Mouse (Mus musculus) lung, postnatal 0 days (tissue): ENCODE results near the gene Irf8. TPM values are rescaled to one million over a fixed set of nuclear protein-coding genes. Genes with fewer than 3 reads are reported as not detected.

Experiments
- ATAC-seq: fragments of 200-750 bp; cut with Nextera tagmentation; 2 replicates; pipeline ENCODE4 v1.8.0; 2017; ENCODE audit warnings: moderate library complexity
- DNase-seq: peaks from one replicate; pipeline ENCODE4 v3.0.0-alpha.2; 2016; ENCODE audit warnings: low spot score
- H3K27ac ChIP-seq: fragments of 300-500 bp; sonication (generic); 2 replicates; pipeline ENCODE4 v1.5.1; 2014; ENCODE audit warnings: antibody characterized with exemption, mild to moderate bottlenecking, low read length, mixed read lengths
- H3K27me3 ChIP-seq: fragments of 300-500 bp; sonication (generic); replicated peaks from 2 replicates; pipeline ENCODE4 v1.6.1; 2014; ENCODE audit warnings: low read length, mixed read lengths; ENCODE audit not compliant: insufficient read depth
- H3K36me3 ChIP-seq: fragments of 300-500 bp; sonication (generic); 2 replicates; pipeline ENCODE4 v1.6.1; 2014; ENCODE audit warnings: low read length, mixed read lengths; ENCODE audit not compliant: insufficient read depth
- H3K4me1 ChIP-seq: fragments of 300-500 bp; sonication (generic); 2 replicates; pipeline ENCODE4 v1.6.1; 2014; ENCODE audit warnings: antibody characterized with exemption, low read depth, low read length, mixed read lengths; ENCODE audit not compliant: insufficient read depth
- H3K4me2 ChIP-seq: fragments of 300-500 bp; sonication (generic); replicated peaks from 2 replicates; pipeline ENCODE4 v1.6.1; 2014; ENCODE audit warnings: low read depth, mild to moderate bottlenecking, low read length, moderate library complexity, mixed read lengths
- H3K4me3 ChIP-seq: fragments of 300-500 bp; sonication (generic); 2 replicates; pipeline ENCODE4 v1.5.1; 2014; ENCODE audit warnings: low read depth, low read length
- H3K9ac ChIP-seq: fragments of 300-500 bp; sonication (generic); replicated peaks from 2 replicates; pipeline ENCODE4 v1.6.1; 2014; ENCODE audit warnings: low read depth, mild to moderate bottlenecking
- H3K9me3 ChIP-seq: fragments of 300-500 bp; sonication (generic); 2 replicates; pipeline ENCODE4 v1.6.1; 2016; ENCODE audit warnings: low read length, mixed read lengths
- CTCF ChIP-seq: IDR thresholded peaks from 2 replicates; pipeline ENCODE4 v1.5.1; 2016; ENCODE audit warnings: antibody characterized with exemption, mild to moderate bottlenecking
- EP300 ChIP-seq: IDR thresholded peaks from 2 replicates; pipeline ENCODE4 v1.6.1; 2016; ENCODE audit warnings: antibody characterized with exemption, mild to moderate bottlenecking, control low read depth
- WGBS: fragments of 180-500 bp; shearing (Covaris S2); extraction: QIAGEN DNeasy Blood & Tissue Kit; methylation state at CpG from one replicate; pipeline ENCODE4 v1.1.7; 2014; 5-methylcytosine and 5-hydroxymethylcytosine counted together
- polyA plus RNA-seq: library from polyadenylated mRNA; unstranded; fragments of >200 nt; fragmentation: Nextera tagmentation; extraction: Ambion mirVana; gene quantifications from 2 replicates; pipeline ENCODE4 v1.2.1, GENCODE M21; 2015

Irf8 gene
- polyA plus RNA-seq, 1 experiment from 2014 or later: 36.4 TPM

GRCm38 (mm10) chr8:120777184-120777583 lies 41.0 kb downstream of the Irf8 start:
- H3K9me3 ChIP-seq: no peaks in the 10 kb centered on the region
- H3K27ac ChIP-seq: no peak overlapping the region
- no peak for TF ChIP-seq CTCF
- TF ChIP-seq EP300: no peak
- H3K4me1 ChIP-seq: no peaks in the 10 kb centered on the region
- no peak overlapping the region for H3K4me3 ChIP-seq
- no peaks in the 10 kb centered on the region for H3K27me3 ChIP-seq
- no peaks in the 10 kb centered on the region for H3K36me3 ChIP-seq
- no peak overlapping the region for H3K9ac ChIP-seq
- H3K4me2 ChIP-seq: no peak overlapping the region
- DNase-seq (no peak), ATAC-seq (no peak)
- WGBS: 77% methylated on average over 10 of the region's 10 CpGs

GRCm38 (mm10) chr8:120777732-120778131 lies 41.6 kb downstream of the Irf8 start:
- ATAC-seq (0 out of 2 replicates have a peak, but pooled peaks have one; percentile 14), DNase-seq (no peak)
- Histone ChIP-seq H3K4me2 (no peak overlapping the region), H3K9me3 (no peaks in the 10 kb centered on the region), H3K4me3 (no peak overlapping the region), H3K9ac (no peak overlapping the region), H3K27ac (no peak overlapping the region), H3K27me3 (no peaks in the 10 kb centered on the region), H3K36me3 (no peaks in the 10 kb centered on the region), H3K4me1 (no peaks in the 10 kb centered on the region)
- 30% methylated on average over 13 of the region's 13 CpGs for WGBS
- TF ChIP-seq EP300 (no peak), CTCF (no peak)

GRCm38 (mm10) chr8:120779106-120779505 lies 42.9 kb downstream of the Irf8 start:
- WGBS: 94% methylated on average over 7 of the region's 7 CpGs
- H3K36me3 ChIP-seq: no peaks in the 10 kb centered on the region
- no peaks in the 10 kb centered on the region for H3K9me3 ChIP-seq
- no peak overlapping the region for H3K4me3 ChIP-seq
- H3K9ac ChIP-seq: no peak overlapping the region
- H3K27me3 ChIP-seq: no peaks in the 10 kb centered on the region
- no peak overlapping the region for H3K4me2 ChIP-seq
- ATAC-seq: no peak
- no peak overlapping the region for H3K27ac ChIP-seq
- TF ChIP-seq EP300 (no peak), CTCF (no peak)
- no peaks in the 10 kb centered on the region for H3K4me1 ChIP-seq
- no peak for DNase-seq

GRCm38 (mm10) chr8:120783781-120784180 lies 47.6 kb downstream of the Irf8 start:
- Histone ChIP-seq H3K27ac (no peak overlapping the region), H3K9me3 (no peaks in the 10 kb centered on the region), H3K4me1 (no peaks in the 10 kb centered on the region), H3K4me2 (no peak overlapping the region), H3K9ac (no peak overlapping the region), H3K27me3 (no peaks in the 10 kb centered on the region), H3K4me3 (no peak overlapping the region), H3K36me3 (no peaks in the 10 kb centered on the region)
- 75% methylated on average over 4 of the region's 4 CpGs for WGBS
- DNase-seq (no peak), ATAC-seq (no peak)
- TF ChIP-seq CTCF (no peak), EP300 (no peak)

GRCm38 (mm10) chr8:120786753-120787152 lies 50.6 kb downstream of the Irf8 start:
- Histone ChIP-seq H3K27ac (no peak overlapping the region), H3K4me2 (no peak overlapping the region), H3K36me3 (no peaks in the 10 kb centered on the region), H3K9me3 (no peaks in the 10 kb centered on the region), H3K9ac (no peak overlapping the region), H3K4me3 (no peak overlapping the region), H3K4me1 (no peaks in the 10 kb centered on the region), H3K27me3 (no peaks in the 10 kb centered on the region)
- ATAC-seq: no peak
- TF ChIP-seq CTCF: no peak
- no peak for TF ChIP-seq EP300
- 75% methylated on average over 4 of the region's 4 CpGs for WGBS
- DNase-seq: no peak

- ATAC-seq (no peak), DNase-seq (no peak)
- 41% methylated on average over 5 of the region's 5 CpGs for WGBS
- Histone ChIP-seq H3K4me2 (no peak overlapping the region), H3K27ac (no peak overlapping the region), H3K27me3 (no peaks in the 10 kb centered on the region), H3K4me3 (no peak overlapping the region), H3K4me1 (no peaks in the 10 kb centered on the region), H3K9ac (no peak overlapping the region), H3K9me3 (no peaks in the 10 kb centered on the region), H3K36me3 (no peaks in the 10 kb centered on the region)
- TF ChIP-seq EP300 (no peak), CTCF (peak; percentile 32; the same call in 1 of the 2 replicates)
Measured at GRCm38 (mm10) chr8:120787631-120788030, 51.5 kb downstream of the Irf8 start.

GRCm38 (mm10) chr8:120792710-120793109 lies 56.6 kb downstream of the Irf8 start:
- WGBS: 85% methylated on average over 15 of the region's 15 CpGs

More at GRCm38 (mm10) chr8:120792710-120793109, 56.6 kb downstream of the Irf8 start:
- Histone ChIP-seq H3K9ac (no peak overlapping the region), H3K9me3 (no peaks in the 10 kb centered on the region), H3K27me3 (no peaks in the 10 kb centered on the region), H3K4me2 (no peak overlapping the region), H3K36me3 (no peaks in the 10 kb centered on the region), H3K4me1 (no peaks in the 10 kb centered on the region), H3K4me3 (no peak overlapping the region), H3K27ac (no peak overlapping the region)
- TF ChIP-seq EP300: no peak
- no peak for TF ChIP-seq CTCF
- no peak for DNase-seq
- no peak for ATAC-seq
